Mouse (Mus musculus): ENCODE data around the gene Zwint.

- no peak for TF ChIP-seq CTCF (IDR thresholded peaks at IDR 0.05; ENCODE audit: extremely low read depth, insufficient read depth, low read length)
- TF ChIP-seq POLR2A (IDR thresholded peaks at IDR 0.05; ENCODE audit: extremely low read depth, insufficient read depth, low read length): no peak
Measured at GRCm38 (mm10) chr10:72613125-72613915, 41.3 kb upstream of the Zwint start.

Data from cortical plate, adult 2 months (tissue).